Mouse (Mus musculus): ENCODE measurements around the gene Olfr427. TPM values are rescaled to one million over a fixed set of nuclear protein-coding genes. Genes with fewer than 3 reads are reported as not detected.

The Olfr427 gene
- polyA plus RNA-seq, 2 experiments = not detected

GRCm38 (mm10) chr1:174051515-174051914, 45.2 kb upstream of the Olfr427 start:
- no peak for ATAC-seq (ENCODE audit: insufficient read depth)
- Histone ChIP-seq H3K27me3 (ENCODE audit: control insufficient read depth, insufficient read depth, low read length) (no peaks in the 10 kb centered on the region), H3K4me3 (ENCODE audit: insufficient read depth in 1 of 2, low read depth in 2 of 2, low read length in 2 of 2) (no peak overlapping the region), H3K4me1 (replicated peaks; ENCODE audit: control insufficient read depth in 2 of 2, insufficient read depth in 2 of 2, low read length in 1 of 2) (no peaks in the 10 kb centered on the region), H3K9ac (replicated peaks) (no peak overlapping the region), H3K4me2 (ENCODE audit: low read depth) (no peak overlapping the region), H3K9me3 (ENCODE audit: control insufficient read depth, low read length) (no peaks in the 10 kb centered on the region), H3K36me3 (replicated peaks; ENCODE audit: control insufficient read depth, insufficient read depth, low read depth) (no peaks in the 10 kb centered on the region), H3K27ac (no peak overlapping the region)
- 58% methylated on average over 4 of the region's 4 CpGs for WGBS (ENCODE audit: insufficient replicate concordance)
- no peak for TF ChIP-seq EP300 (IDR thresholded peaks at IDR 0.05; ENCODE audit: low read depth)
- no peak for DNase-seq (ENCODE audit: low read depth in 3 of 3, low spot score in 3 of 3)

GRCm38 (mm10) chr1:174051931-174052536, 44.7 kb upstream of the Olfr427 start:
- ATAC-seq (ENCODE audit: insufficient read depth) (no peak), DNase-seq (ENCODE audit: low read depth in 3 of 3, low spot score in 3 of 3) (no peak)
- Histone ChIP-seq H3K9ac (replicated peaks) (no peak overlapping the region), H3K9me3 (ENCODE audit: control insufficient read depth, low read length) (no peaks in the 10 kb centered on the region), H3K4me3 (ENCODE audit: insufficient read depth in 1 of 2, low read depth in 2 of 2, low read length in 2 of 2) (no peak overlapping the region), H3K27ac (no peak overlapping the region), H3K4me2 (ENCODE audit: low read depth) (no peak overlapping the region), H3K4me1 (replicated peaks; ENCODE audit: control insufficient read depth in 2 of 2, insufficient read depth in 2 of 2, low read length in 1 of 2) (no peaks in the 10 kb centered on the region), H3K27me3 (ENCODE audit: control insufficient read depth, insufficient read depth, low read length) (no peaks in the 10 kb centered on the region), H3K36me3 (replicated peaks; ENCODE audit: control insufficient read depth, insufficient read depth, low read depth) (no peaks in the 10 kb centered on the region)
- 48% methylated on average over 5 of the region's 5 CpGs for WGBS (ENCODE audit: insufficient replicate concordance)
- no peak for TF ChIP-seq CTCF (IDR thresholded peaks at IDR 0.05; ENCODE audit: low read depth)
- TF ChIP-seq EP300 (IDR thresholded peaks at IDR 0.05; ENCODE audit: low read depth) = no peak

- TF ChIP-seq EP300 (IDR thresholded peaks at IDR 0.05; ENCODE audit: low read depth) (no peak), CTCF (IDR thresholded peaks at IDR 0.05; ENCODE audit: low read depth) (no peak)
- ATAC-seq (ENCODE audit: insufficient read depth) (no peak), DNase-seq (ENCODE audit: low read depth in 3 of 3, low spot score in 3 of 3) (no peak)
- no peaks in the 10 kb centered on the region for H3K4me1 ChIP-seq (replicated peaks; ENCODE audit: control insufficient read depth in 2 of 2, insufficient read depth in 2 of 2, low read length in 1 of 2)
- no peak overlapping the region for H3K4me3 ChIP-seq (ENCODE audit: insufficient read depth in 1 of 2, low read depth in 2 of 2, low read length in 2 of 2)
- H3K9ac ChIP-seq (replicated peaks) = no peak overlapping the region
- H3K36me3 ChIP-seq (replicated peaks; ENCODE audit: control insufficient read depth, insufficient read depth, low read depth) = no peaks in the 10 kb centered on the region
- H3K27me3 ChIP-seq (ENCODE audit: control insufficient read depth, insufficient read depth, low read length) = no peaks in the 10 kb centered on the region
- 57% methylated on average over 3 of the region's 3 CpGs for WGBS (ENCODE audit: insufficient replicate concordance)
- no peaks in the 10 kb centered on the region for H3K9me3 ChIP-seq (ENCODE audit: control insufficient read depth, low read length)
- no peak overlapping the region for H3K27ac ChIP-seq
- no peak overlapping the region for H3K4me2 ChIP-seq (ENCODE audit: low read depth)
These were observed 43.7 kb upstream of the Olfr427 start for GRCm38 (mm10) chr1:174052981-174053380.

- H3K36me3 ChIP-seq (replicated peaks; ENCODE audit: control insufficient read depth, insufficient read depth, low read depth) = no peaks in the 10 kb centered on the region
- H3K4me2 ChIP-seq (ENCODE audit: low read depth) = no peak overlapping the region
- TF ChIP-seq CTCF (IDR thresholded peaks at IDR 0.05; ENCODE audit: low read depth) (no peak), EP300 (IDR thresholded peaks at IDR 0.05; ENCODE audit: low read depth) (no peak)
- no peaks in the 10 kb centered on the region for H3K9me3 ChIP-seq (ENCODE audit: control insufficient read depth, low read length)
- no peak overlapping the region for H3K9ac ChIP-seq (replicated peaks)
- H3K27ac ChIP-seq = no peak overlapping the region
- DNase-seq (ENCODE audit: low read depth in 3 of 3, low spot score in 3 of 3) = no peak
- H3K27me3 ChIP-seq (ENCODE audit: control insufficient read depth, insufficient read depth, low read length) = no peaks in the 10 kb centered on the region
- no peaks in the 10 kb centered on the region for H3K4me1 ChIP-seq (replicated peaks; ENCODE audit: control insufficient read depth in 2 of 2, insufficient read depth in 2 of 2, low read length in 1 of 2)
- H3K4me3 ChIP-seq (ENCODE audit: insufficient read depth in 1 of 2, low read depth in 2 of 2, low read length in 2 of 2) = no peak overlapping the region
- WGBS (ENCODE audit: insufficient replicate concordance) = 48% methylated on average over 2 of the region's 2 CpGs
- no peak for ATAC-seq (ENCODE audit: insufficient read depth)
These were observed 41.4 kb upstream of the Olfr427 start for GRCm38 (mm10) chr1:174055248-174055647.

- Histone ChIP-seq H3K36me3 (replicated peaks; ENCODE audit: control insufficient read depth, insufficient read depth, low read depth) (no peaks in the 10 kb centered on the region), H3K27me3 (ENCODE audit: control insufficient read depth, insufficient read depth, low read length) (no peaks in the 10 kb centered on the region), H3K9ac (replicated peaks) (no peak within 1 kb of the TSS), H3K4me2 (ENCODE audit: low read depth) (no peak within 1 kb of the TSS), H3K9me3 (ENCODE audit: control insufficient read depth, low read length) (no peaks in the 10 kb centered on the region), H3K4me3 (ENCODE audit: insufficient read depth in 1 of 2, low read depth in 2 of 2, low read length in 2 of 2) (no peak within 1 kb of the TSS), H3K4me1 (replicated peaks; ENCODE audit: control insufficient read depth in 2 of 2, insufficient read depth in 2 of 2, low read length in 1 of 2) (no peaks in the 10 kb centered on the region), H3K27ac (no peak within 1 kb of the TSS)
- WGBS (ENCODE audit: insufficient replicate concordance) = 71% methylated on average over 3 of the region's 3 CpGs
- DNase-seq (ENCODE audit: low read depth in 3 of 3, low spot score in 3 of 3) (no peak), ATAC-seq (ENCODE audit: insufficient read depth) (no peak)
- TF ChIP-seq EP300 (IDR thresholded peaks at IDR 0.05; ENCODE audit: low read depth) (no peak), CTCF (IDR thresholded peaks at IDR 0.05; ENCODE audit: low read depth) (no peak)
These were observed 30.4 kb upstream of the Olfr427 start, which contains the start of gene Olfr430 for GRCm38 (mm10) chr1:174066305-174066704. Olfr430 (plus strand) TSS chr1:174066605.

Data from liver, embryonic 14.5 days (tissue).